Mouse (Mus musculus) thymus, postnatal 14 days (tissue): Measurements from ENCODE around the gene Crabp1.

Source experiments
- DNase-seq: peaks from one replicate; pipeline ENCODE4 v3.0.0; 2021

Gene Crabp1

GRCm38 (mm10) chr9:54776451-54776982, 12.0 kb downstream of the Crabp1 start:
- no peak for DNase-seq

GRCm38 (mm10) chr9:54779280-54779679, 14.7 kb downstream of the Crabp1 start:
- no peak for DNase-seq

GRCm38 (mm10) chr9:54782504-54782903, 18.0 kb downstream of the Crabp1 start:
- DNase-seq: no peak

- DNase-seq: no peak
Observed at GRCm38 (mm10) chr9:54784003-54784402, 19.5 kb downstream of the Crabp1 start.

GRCm38 (mm10) chr9:54785215-54785614, 20.7 kb downstream of the Crabp1 start:
- no peak for DNase-seq

DNA sequence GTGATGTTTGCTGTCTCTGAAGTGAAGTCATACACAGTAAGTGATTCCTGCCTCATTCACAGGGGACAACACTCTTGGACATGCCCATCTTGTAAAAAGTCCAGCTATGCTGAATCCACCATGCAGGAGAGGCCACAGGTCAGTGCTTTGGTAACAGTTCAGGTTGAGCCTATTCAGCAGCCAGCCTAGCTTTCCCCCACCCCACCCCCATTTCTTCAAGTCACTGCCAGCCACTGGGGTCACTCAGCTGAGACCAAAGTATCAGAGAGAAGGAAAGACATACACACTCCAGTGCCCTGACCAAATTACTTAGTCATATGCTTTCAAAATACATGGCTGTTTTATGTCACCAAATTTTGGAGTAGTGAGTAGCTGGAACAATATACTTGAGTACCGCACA, 21.5 kb downstream of the Crabp1 start:
- no peak for DNase-seq

DNA sequence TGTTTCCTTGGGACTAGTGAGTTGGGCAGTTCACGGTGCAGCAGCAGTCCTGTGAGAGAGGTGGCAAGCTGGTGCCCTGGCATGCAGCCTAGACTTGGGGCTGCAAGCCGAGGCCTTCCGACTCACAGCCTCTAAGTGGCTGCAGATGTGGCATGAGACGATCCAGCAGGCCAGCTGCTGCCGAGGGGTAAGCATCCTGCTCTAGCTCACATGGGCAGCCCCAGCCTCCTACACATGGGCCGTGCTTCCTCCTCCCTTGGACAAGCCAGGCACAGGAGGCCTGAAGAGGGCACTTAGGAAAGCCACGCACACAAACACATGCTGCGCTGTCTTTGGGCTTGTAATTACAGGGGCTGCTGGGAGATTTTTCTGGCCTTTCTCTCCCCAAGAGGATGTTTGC, 23.2 kb downstream of the Crabp1 start:
- DNase-seq: no peak

DNA sequence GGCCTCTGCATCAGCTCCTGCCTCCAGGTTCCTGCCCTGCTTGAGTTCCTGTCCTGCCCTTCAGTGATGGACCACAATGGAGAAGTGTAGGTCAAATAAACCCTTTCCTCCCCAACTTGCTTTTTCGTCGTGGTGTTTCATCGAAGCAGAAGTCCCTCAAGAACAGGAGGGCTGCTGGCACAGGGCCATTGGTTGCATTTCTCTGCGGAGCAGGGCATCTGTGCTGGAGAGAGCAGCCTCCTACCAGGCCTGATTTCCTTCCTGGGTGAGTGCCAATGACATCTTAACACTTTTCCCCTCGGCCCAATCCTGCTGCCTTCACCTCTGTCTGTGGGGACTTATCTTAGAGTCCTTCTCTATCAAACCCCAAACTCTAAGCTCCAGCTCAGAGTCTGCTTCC, 25.7 kb downstream of the Crabp1 start:
- no peak for DNase-seq

DNA sequence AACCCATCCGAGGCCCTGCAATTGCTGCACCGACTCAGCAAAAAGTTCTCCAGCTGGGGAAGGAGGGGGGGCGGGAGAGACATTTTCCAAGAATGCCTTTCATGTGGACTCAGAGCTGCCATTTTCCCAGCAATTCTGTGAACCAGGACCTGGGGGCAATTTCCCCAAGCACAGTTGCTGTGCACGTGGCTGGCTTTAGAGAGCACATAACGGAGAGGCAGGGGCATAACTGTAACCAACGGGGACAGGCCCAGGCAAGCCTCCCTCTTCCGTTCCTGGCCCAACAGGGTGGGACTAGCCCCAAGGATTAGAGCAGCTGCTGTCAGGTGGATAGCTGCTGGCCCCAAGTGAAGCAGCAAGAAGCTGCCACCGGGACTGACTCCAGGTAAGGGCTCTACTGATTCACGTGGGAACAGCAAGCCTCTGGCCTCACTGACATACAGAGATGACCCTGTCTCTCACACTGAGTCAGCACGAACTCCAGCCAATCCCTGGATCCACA, 37.0 kb downstream of the Crabp1 start:
- no peak for DNase-seq

DNA sequence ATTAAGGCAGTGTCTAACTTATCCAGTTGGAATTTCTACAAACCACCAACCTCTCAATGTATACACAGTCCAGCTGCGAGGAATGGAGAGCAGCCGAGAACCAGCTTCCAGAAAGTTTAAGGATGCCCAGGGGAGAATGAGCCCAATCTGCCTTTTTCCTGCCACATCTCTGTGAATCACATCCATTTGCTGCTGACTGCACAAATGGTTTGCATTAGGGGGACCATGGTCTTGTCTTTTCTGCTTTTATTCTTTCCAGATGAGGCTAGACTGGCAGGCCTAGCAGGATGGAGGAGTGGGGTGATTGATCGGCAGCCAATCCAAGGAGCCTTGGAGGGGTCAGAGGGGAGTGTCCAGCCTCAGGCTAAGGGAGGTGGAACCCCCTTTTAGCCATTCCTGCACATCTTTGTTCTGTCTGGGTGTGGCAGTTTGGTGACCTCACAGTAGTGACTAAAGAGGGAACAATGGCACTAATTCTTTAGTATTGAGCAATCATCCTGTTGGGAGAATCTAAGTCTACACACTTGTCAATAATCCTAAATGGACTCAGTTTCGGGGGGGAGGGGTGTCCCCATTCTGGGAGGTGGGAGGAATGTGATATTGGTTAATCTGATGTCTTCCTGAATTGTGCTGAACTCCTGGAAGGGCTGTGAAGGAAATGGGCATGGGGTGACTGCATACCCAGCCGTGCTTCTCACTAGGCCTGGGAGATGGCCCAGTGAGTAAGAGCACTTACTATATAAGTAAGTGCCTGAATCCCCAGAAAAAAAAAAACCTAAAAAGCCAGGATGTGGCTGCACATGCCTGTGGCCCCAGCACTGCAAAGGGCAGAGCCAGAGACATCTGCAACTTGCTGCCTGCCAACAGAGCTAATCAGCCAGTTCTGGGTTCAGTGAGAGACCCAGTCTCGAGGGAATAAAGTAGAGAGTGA, 38.5 kb downstream of the Crabp1 start:
- no peak for DNase-seq

GRCm38 (mm10) chr9:54804351-54804750, 39.8 kb downstream of the Crabp1 start:
- no peak for DNase-seq

DNA sequence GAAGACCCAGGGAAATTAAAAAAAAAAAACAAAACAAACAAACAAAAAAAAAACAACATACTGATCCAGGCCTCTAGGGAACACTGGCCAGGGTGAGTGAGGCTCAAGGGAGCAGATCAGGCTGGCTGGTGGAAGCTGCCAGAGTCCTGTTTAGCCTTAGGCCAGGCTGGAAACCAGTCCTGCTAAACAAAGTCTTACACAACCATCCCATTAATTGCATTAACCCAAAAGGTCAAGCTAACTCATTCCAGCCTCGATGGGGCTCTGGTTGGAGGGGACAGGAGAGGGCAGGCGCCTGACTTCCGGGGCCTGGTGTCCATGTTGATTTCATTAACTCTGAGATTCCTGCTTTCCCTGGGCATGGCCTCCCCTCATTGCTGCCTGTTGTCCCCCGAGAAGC, 43.2 kb downstream of the Crabp1 start:
- DNase-seq: no peak

- no peak for DNase-seq
Observed at GRCm38 (mm10) chr9:54809953-54810352, 45.4 kb downstream of the Crabp1 start.

- DNase-seq: no peak
Observed at GRCm38 (mm10) chr9:54816508-54817201, 52.1 kb downstream of the Crabp1 start.

- peak; percentile 42 for DNase-seq
Observed at GRCm38 (mm10) chr9:54821442-54822100, 57.0 kb downstream of the Crabp1 start.
